ENCODE assay signal across 9 mouse cellular contexts in genomic region chr5:120269416-120269860, GRCm38 (mm10).
DNase-seq lines count a peak whose midpoint lies in the region; ATAC-seq lines count a peak whose summit lies in the region.
"Had no signal": no experiment of that assay in that cellular context is flagged by ENCODE, and none has a peak within 500 bp of the region (broad histone marks: within the 10 kb centered on the region; RNA-seq: fewer than 3 reads in every experiment).

No protein-coding gene starts in this region.

- peak overlapping the region; percentile 49 for H3K4me2 ChIP-seq in heart, embryonic 13.5 days
- H3K4me2 ChIP-seq in limb, embryonic 12.5 days, result peak overlapping the region; percentile 44

- H3K4me3 ChIP-seq in heart, embryonic 13.5 days, result peak overlapping the region; percentile 25; the same call in 1 of the 2 replicates
- peak overlapping the region; percentile 12; the same call in 1 of the 2 replicates for H3K4me3 ChIP-seq in limb, embryonic 12.5 days (replicated peaks)
- H3K4me3 ChIP-seq: megakaryocyte, embryonic 14.5 days had no signal

- no peak overlapping the region for H3K27ac ChIP-seq in heart, embryonic 13.5 days (replicated peaks)
- no peak overlapping the region for H3K27ac ChIP-seq in limb, embryonic 12.5 days

- WGBS in heart, embryonic 13.5 days, result 9% methylated on average over 22 of the region's 22 CpGs
- WGBS in limb, embryonic 12.5 days, result 13% methylated on average over 22 of the region's 22 CpGs

- intact Hi-C loops in heart, postnatal 36 days (cut with DNase I), result no loop called here

- no peaks in the 10 kb centered on the region for H3K36me3 ChIP-seq in heart, embryonic 13.5 days
- no peaks in the 10 kb centered on the region for H3K36me3 ChIP-seq in limb, embryonic 12.5 days

- H3K9me3 ChIP-seq in heart, embryonic 13.5 days, result peaks cover 3% of the 10 kb centered on the region
- H3K9me3 ChIP-seq in limb, embryonic 12.5 days, result no peaks in the 10 kb centered on the region

- H3K27me3 ChIP-seq in heart, embryonic 13.5 days (replicated peaks), result peaks cover 80% of the 10 kb centered on the region
- H3K27me3 ChIP-seq in limb, embryonic 12.5 days, result peaks cover 78% of the 10 kb centered on the region

- ATAC-seq in heart, embryonic 13.5 days (ENCODE audit: extremely low read depth, insufficient number of reproducible peaks, low FRiP score, low TSS enrichment), result no peak
- ATAC-seq in limb, embryonic 12.5 days (ENCODE audit: insufficient number of reproducible peaks, insufficient read depth, low FRiP score, low TSS enrichment, low read depth), result no peak

- no peak for DNase-seq in heart, postnatal 36 days
- peak; percentile 33 for DNase-seq in right cerebral cortex, postnatal 4 days
- DNase-seq in right cerebral cortex, adult 2 months (ENCODE audit: low spot score in 2 of 2), result no peak
- no peak for DNase-seq in adrenal gland, postnatal 14 days
- no peak for DNase-seq in natural killer cell, adult 2 months (ENCODE audit: low spot score in 2 of 2)
- DNase-seq in right cerebral cortex, adult 18-20 months, result no peak

- H3K4me1 ChIP-seq in heart, embryonic 13.5 days, result 0 out of 2 replicates have a peak, but pooled peaks cover 3% of the 10 kb centered on the region
- peaks cover 15% of the 10 kb centered on the region for H3K4me1 ChIP-seq in limb, embryonic 12.5 days (replicated peaks)

- no peak overlapping the region; the same call in 1 of the 2 replicates for H3K9ac ChIP-seq in heart, embryonic 13.5 days
- H3K9ac ChIP-seq in limb, embryonic 12.5 days (replicated peaks), result 0 out of 2 replicates have a peak overlapping the region, but pooled peaks have one; percentile 23
